Mouse (Mus musculus): Measurements from ENCODE around the gene Mettl17.
"Not testable (repeated sequence)": the region's sequence is repeated elsewhere in the genome, so short reads cannot be mapped to it uniquely, and the experiment has no call there.

The Mettl17 gene

DNA sequence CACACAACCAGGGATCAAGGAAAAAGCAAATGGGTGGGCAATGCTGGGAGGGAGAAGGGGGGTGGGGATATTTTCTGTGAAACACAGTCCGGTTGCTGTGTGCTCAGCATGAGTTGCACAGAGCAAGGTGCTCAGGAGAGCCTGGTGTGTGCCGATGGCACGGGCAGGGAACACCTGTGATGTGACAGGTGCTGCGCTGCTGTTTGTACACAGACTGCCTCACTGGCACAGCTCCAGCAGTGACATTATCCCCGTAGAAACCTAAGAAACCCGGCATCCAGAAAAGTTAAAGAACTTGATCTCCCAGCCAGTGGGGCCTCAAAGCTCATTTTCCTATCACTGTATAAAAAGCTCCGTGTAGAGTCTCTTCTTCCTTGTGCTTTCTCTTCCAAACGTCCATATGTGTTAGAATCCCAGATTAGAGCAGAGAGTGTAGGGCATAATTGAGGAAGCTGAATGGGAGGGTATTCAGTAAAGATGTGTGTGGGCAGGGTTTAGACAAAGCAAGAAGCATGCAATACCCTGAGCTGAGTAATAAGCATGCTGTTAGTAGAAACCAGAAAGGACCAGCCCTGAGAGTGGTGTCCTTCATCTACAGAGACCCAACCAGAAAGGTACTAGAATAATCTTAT, 12.0 kb downstream of the Mettl17 start:
- CTCF ChIA-PET, result no interaction called here

DNA sequence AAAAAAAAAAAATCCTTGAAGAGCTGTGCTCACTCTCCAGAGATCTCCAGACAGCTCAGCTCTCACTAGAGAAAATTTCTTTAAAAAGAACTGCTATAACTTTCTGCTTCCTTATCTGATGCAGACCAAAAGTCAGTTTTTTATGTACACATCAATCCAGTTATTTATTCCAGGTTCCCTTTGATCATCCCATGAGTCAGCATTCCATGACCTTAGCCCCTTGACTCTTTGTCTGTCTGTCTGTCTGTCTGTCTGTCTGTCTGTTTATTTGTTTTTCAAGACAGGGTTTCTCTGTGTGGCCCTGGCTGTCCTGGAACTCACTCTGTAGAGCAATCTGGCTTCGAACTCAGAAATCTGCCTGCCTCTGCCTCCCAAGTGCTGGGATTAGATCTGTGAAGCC, 14.7 kb downstream of the Mettl17 start:
- CTCF ChIA-PET, result interaction anchor here (0.5 kb wide), 1 partner anchor 9 kb away, joined by 3 read pairs; no protein-coding TSS in a partner anchor

DNA sequence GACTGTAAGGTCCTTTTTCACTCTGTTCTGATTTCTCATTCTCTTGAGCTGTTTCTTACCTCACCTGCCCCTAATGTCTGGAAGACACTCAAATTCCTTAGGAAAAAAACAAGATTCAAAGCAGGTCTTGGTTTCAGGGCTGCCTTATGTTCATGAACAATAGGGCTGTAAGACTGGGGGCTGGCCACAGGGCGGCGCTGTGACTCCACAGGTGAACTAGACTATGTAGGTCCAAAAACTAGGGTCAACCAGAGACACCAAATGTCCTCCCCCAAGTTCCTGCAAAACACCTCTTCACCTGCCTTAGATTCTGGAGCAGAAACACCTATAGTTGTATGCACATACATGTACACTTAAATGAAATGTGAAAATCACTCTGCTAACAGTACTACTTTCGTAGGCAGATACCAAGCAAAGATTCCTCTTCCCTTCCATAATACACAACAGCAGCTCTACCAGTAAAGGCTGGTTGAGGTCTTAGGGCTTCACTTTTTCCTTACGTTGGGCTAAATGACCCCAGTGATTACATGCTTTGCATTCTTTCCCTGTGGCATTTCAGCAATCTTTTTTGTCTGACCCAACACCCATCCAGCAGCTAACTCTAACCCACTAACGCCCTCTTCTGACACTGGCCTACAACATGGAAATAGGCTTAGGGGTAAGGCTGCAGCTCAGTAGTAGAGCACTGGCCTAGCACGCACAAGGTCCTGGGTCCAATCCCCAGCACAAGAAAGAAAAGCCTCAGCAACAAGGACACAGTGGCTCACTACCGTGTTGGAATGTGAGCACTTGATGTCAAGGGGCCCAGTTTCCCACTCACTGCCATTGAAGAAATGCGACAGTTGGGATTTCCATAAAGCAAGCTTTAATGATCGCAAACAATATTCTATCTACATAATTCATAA, 18.4 kb downstream of the Mettl17 start:
- CTCF ChIA-PET, result no interaction called here

DNA sequence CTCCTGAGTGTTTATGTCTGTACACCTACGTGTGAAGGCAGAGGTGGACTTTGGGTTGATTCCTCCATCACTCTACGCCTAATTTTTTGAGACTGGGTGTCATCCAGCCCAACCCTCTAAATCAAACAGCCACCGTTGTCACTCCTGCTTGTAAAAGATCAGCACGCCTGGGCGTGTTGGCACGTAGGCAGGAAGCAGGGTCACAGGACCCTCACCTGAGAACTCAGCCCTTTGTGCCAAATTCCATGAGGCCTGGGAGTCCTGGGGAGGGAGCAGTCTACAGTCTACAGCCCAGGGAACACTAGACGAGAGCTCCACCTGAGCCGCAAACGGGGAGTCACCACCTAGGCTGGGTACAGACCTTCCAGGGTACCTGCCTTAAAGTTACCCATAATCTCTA, 19.1 kb downstream of the Mettl17 start:
- CTCF ChIA-PET, result no interaction called here

DNA sequence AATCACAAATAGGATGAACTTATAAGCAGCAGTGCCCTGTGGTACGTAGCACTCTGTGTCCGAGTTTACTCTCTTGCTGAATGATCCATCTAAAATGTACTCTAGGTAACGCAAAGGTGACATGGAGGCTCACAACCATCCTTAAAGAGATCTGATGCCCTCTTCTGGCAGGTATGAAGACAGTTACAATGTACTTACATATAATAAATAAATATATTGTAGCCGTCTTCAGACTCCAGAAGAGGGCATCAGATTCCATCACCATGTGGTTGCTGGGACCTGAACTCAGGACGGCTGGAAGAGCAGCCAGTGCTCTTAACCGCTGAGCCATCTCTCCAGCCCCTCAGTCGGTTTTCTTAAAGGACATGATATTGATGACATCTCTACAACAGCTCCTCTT, 20.1 kb downstream of the Mettl17 start:
- CTCF ChIA-PET, result no interaction called here

DNA sequence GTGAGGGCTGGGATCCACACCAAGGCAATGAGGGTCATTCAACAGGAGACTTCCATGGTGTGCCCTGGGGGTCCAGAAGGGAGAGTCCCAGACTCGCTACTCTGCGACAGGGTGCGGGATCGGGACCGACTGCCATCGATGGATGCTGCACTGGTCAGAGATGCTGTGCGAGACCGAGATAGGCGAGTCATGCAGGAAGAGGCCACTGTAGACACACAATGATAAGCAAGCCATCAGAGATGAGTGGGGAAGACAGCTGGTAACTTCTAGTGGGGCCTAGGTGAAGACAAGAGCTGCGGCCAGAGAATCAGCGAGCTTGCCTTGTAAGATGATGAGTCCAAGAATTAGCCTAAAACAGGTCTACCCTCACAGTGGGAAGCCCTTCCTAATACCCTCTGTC, 21.5 kb downstream of the Mettl17 start:
- CTCF ChIA-PET, result no interaction called here

DNA sequence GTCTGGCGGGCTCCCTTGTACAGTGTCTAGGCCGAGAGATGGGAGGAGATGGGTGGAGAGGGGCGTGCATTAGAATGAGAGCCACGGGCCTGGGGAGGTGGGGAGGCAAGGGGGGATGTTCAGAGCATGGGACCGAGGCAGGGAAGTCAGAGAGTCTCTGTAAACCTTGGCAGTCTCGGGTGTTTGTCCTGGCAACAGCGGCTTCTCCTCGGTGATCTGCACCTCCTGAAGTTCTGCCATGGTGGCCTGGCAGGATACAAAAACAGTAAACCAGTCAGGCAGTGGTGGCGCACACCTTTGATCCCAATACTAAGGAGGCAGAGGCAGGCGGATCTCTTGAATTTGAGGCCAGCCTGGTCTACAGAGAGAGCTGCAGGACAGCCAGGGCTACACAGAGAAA, 26.7 kb downstream of the Mettl17 start:
- CTCF ChIA-PET, result no interaction called here

DNA sequence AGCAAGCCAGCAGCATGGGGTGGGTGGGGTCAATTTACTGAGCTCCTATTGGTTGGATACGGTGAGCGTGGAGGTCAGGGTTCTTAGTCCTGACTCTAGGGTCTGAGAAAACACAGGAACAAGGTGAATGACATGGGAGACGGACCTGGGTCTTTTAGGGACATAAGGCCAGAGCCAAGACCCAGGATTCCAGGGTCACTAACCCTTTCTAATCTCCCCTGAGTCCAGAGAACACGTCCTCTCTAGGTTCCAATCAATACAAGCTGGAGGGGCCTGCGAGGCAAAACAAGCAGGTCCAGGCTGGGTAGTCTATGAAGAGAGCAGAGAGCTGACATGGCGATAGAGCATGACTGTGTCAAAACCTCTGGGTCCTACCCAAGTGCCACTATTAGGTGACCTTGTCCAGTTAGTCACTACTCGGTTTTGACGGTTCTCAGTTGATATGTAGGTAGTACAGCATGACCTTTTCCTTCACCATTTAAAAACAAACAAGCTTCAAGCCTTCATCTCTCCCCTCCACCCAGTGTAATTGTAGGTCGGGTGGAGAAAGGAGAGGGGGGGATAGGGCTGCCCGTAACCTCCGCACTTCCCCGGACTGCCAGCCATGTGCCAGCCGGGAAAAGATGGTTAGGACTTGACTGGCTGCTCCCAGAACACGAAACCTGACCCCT, 27.9 kb downstream of the Mettl17 start:
- CTCF ChIA-PET, result no interaction called here

DNA sequence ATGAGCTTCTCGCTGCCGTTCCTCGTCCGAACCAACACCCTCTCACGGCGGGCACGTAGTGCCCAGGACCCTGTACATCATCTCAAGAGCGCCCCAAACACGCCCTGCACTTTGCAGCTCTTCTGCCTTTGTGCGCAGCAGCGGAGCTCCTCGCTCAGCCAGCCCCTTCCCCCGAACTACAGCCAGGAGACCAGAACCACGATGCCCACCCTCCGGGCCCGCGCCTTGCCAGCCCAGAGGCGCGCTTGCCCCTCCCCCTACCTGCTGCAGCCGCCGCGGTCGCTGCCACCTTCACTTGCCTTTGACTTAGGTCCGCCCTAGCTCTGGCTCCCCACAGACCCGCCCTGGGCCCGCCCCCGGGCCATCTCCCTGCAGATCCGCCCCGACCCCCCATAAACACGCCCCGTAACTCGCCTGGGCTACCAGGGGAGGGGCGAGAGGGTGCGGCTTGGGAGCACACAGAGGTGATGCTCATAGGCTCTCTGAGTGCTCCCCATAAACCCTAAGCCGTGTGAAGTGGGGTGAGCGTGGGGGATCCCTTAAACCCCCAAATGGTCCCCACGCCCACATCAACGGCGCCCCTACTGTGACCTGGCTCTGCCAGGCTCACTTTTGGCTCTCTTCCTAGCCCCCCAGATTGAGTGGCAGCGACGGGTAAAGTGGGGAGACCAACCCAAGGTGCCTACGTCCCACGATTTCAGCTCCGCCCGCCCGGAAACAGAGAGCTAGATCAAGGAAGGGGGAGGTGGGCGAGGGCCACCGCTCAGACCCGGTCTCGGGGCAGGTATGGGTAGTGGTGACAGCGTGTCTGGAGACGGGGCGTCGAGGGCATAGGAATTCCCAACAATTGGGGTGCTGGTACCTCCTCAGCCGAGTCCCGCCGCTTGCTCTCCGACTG, 28.7 kb downstream of the Mettl17 start:
- CTCF ChIA-PET, result no interaction called here

DNA sequence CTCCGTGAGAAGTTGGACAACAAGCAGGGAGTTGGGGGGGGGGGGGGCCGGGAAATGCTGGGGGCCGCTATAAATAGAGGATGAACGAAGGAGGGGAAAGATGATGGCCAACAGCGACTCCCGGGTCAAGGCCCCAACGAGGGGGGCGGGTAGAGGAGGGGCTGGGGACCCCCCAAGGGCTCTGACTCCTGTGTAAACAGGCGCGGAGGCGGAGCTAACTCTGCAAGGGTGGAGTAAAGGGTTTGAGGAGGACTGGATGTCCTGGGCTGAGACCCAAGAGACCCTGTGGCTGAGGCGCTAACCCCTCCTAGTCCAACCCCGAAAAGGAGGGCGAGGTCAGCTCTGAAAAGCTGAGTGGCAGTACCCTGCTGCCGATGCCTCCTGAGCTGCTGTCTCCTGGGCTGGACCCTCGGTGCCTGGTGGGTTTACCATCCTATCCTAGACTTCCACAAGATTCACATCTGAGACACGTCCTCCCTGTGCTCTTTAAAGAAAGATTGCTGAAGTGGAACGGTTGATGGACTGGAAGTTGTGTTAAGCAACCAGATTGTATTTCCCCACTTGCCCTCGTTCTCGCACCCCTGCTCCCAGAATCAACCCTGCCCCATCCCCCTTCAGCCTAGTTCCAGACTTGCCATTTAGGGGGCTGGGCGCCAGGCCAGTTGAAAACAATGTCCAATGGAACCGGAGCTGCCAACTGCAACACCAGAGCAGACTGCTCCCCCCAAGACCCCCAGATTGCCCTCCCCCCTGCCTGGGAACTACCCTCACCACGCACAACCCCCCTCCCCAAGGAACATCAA, 29.5 kb downstream of the Mettl17 start, which contains the start of gene Ndrg2:
Ndrg2 (minus strand) TSS at position 199 of the 803 bp plus-strand sequence.
- CTCF ChIA-PET, result no interaction called here

DNA sequence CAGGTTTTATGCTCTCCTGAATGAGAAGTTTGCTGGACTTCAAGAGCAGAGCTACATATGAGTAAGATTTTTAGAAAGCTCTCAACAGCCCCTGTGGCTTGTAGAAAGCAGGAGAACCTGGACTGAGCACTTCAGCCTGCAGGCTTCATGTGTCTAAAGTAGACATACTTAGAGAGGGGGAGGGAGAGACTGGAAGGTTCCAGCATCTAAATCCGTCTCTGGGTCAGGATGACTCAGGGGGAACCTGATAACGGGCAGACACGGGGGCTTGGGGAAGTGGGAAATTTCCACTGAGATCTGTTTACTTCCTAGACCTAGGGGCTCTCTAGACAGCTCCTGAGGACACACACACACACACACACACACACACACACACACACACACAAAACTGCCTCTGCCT, 30.4 kb downstream of the Mettl17 start:
- CTCF ChIA-PET, result no interaction called here

DNA sequence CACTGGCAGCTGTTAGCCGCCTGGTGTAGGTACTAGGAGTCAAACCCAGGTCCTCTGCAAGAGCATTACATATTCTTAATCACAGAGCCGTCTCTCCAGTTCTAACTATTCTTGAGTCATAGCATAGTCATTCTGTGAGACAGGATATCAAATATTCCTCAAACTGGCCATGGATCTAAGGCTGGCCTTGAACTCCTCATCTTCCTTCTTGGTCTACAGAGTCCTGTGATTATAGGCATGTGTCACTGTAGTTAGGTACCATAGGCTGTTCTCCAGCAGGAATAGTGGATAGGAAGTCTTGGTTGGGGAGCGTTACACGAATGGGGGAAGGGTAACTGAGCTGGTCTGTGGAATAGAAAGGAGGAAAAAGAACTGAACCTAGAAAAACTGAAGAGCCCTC, 31.9 kb downstream of the Mettl17 start:
- CTCF ChIA-PET, result no interaction called here

DNA sequence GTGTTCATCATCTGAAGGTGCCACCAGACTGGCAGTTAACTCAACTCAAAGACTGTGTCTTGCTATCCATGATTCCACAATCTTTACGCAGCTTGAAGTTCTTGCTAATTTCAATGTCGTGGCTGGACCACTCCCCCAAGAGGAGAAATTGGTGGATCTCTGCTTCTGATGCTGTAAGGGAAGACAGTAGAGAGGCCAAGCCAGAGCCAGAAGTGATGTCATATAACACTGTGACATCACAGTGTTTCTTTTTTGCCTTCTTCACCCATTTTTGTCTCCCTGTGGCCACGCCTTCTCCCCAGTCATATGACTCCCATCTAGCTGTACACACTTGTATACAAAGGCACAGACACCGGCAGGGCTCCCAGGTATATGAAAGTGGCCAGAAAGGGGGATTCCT, 33.5 kb downstream of the Mettl17 start, which contains the start of gene Tppp2:
Tppp2 (plus strand) TSS at position 301 of the 400 bp plus-strand sequence.
- CTCF ChIA-PET, result interaction anchor here (0.6 kb wide), 1 partner anchor 363 kb away, joined by 4 read pairs; no protein-coding TSS in a partner anchor

DNA sequence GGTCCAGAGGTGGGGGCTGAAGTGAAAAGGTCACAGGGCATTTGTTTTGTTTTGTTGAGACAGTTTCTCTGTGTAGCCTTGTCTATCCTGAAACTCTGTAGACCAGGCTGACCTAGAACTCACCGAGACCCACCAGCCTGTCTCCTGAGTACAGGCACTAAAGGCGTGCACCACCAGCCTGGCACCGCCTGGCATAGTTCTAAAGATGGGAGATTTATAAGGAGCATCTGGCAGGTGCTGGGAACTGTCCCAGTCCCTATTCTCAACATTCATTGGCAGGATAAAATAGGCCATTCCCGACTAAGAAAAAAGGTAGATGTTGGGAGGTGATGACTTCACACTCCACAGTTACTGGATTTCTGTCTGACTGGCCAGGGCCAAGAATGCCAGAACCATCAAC, 34.3 kb downstream of the Mettl17 start:
- CTCF ChIA-PET, result no interaction called here

DNA sequence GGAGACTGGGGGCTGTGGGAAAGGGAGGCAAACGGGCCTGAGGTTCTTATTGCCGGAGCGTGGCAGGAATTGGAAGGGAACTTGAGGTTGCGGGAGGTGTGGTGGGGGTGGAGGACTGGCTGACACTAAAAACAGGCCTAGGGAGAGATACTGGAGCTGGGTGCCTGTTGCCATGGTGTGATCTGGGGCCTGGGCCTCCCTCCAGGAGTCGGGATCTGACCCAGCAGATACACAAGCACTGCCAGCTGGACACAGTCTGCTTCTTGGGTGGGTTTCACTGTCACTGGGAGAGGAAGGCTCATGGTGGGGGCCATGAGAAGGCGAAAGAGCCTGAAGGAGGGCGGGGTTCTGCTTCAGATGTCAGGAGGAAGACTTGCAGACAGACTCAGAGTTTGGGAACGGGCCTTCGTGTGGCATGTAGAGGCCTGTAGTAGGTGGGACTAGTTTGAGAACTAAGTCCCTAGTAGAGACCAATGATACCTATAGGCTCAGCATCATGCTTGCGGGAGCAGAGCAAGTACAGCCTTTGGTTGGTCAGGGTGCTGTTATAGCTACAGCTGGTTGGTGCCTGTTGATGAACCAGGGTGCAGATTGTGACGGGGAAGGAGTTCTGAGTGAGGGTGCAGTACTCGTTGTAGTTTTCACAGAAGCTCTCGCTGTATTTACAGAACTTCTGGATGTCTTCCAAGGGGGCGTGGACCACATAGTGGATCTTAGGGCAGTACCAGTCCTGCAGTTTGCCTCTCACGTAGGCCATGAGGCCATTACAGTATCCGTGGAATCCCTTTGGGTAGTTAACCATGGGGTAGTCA, 37.3 kb downstream of the Mettl17 start:
- CTCF ChIA-PET, result no interaction called here

DNA sequence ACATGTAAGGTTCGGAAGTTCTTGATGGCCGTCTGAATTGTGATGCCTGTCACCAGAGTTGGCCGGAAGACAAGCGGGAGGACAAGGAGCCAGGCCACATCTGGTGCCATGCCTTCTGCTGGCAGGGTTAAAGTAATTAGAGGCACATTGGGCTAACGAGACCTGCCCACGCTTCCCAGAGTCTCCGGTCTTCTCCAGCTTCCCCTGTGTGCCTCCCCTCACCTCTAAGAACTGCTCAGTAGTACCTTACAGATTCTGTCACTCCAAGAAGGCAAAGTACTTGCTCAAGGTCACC, 37.9 kb downstream of the Mettl17 start, which contains the start of gene Rnase13:
Rnase13 (minus strand) TSS at position 203 of the 295 bp plus-strand sequence.
- CTCF ChIA-PET, result no interaction called here

DNA sequence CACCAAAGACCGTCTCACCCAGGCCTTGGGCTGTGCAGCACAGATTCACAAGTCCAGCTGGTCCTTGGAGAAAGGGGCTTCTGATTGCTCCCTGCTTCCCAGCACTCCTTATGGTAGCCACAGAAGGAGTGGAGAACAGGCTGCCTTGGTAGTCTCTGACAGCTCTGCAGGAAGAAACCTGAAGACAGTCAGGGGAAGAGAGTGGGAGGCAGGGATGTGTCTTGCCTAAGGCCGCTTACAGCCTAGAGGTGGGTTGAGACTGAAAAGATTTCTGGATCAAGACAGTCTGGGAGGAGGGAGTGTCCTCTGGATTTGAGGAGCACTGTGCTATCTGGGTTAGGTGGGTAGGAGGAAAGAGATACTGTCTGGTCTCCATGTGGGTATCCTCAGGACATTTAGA, 38.3 kb downstream of the Mettl17 start:
- CTCF ChIA-PET, result no interaction called here

DNA sequence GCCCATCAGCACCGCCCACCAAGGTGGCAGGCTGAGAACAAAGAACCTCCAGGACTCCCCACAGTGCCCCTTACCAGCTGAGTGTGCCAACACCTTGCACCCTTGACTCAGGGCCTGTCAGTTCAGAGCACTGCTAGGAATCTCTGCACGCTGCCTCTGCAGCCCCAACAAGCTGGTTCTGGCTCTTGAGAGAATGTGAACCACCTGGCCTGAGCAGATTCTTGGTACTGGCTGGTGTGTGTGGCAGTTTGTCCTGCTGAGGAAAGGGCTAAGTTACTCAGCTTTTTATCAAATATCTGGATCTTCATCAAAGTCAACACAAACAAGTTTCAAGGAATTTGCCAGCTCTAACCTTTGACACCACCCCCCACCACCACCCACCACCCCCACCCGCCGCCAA, 38.9 kb downstream of the Mettl17 start:
- CTCF ChIA-PET, result no interaction called here

DNA sequence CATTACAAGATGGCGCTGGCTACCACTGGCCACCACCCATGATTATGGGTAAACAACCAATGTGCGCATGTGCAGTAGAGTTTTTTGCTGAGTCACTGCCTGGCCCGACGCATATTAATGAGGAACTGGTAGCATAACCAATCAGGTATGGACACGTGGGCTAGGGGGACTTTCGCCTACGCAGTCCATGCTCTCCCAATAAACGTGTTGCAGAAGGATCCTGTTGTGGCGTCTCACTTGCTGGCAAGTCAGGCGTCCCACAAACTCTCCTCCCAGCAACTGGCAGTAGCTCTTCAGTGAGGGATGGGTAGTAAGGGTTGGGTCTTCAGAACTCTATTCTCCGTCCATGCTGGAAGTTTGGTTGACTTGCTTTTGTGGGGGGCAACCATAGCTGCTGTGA, 42.3 kb downstream of the Mettl17 start:
- CTCF ChIA-PET, result not testable (repeated sequence)

DNA sequence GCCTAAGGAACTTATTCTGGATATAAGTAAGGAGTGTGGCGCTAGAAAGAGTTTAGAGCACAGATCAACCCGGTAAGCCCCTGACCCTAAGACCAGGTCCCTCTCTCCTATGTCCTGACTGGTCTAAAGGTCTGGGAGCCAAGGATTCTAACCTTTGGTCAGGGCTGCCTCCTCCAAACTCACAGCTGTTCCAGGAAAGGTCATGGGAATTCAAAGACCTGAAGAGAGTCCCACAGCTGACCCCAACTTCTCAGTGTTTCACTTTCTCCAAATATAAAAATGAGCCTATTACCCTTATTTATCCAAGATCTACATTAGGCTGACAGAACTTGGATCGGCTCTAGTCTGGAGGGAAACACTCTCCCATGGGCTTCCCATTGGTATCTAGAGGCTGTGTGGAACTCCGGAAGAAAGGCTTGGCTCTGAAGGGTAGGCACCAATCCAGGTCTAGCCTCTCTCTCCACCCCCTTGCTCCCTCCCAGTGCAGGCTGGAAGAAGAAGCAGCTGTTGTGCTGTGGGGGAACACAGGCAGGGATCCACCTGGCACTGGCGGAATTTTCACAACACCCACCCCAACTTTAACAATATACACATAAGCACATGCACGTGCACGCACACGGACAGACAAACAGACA, 44.8 kb downstream of the Mettl17 start:
- CTCF ChIA-PET, result no interaction called here
